Mouse (Mus musculus) heart, postnatal 0 days (tissue): Measurements from ENCODE around the gene Tcl1b5.

Experiments used
- CTCF ChIP-seq: IDR thresholded peaks from 2 replicates; pipeline ENCODE4 v1.5.1; 2016; ENCODE audit warnings: antibody characterized with exemption, control low read depth, low read depth
- EP300 ChIP-seq: IDR thresholded peaks from 2 replicates; pipeline ENCODE4 v1.6.1; 2016; ENCODE audit warnings: antibody characterized with exemption, low read depth

DNA sequence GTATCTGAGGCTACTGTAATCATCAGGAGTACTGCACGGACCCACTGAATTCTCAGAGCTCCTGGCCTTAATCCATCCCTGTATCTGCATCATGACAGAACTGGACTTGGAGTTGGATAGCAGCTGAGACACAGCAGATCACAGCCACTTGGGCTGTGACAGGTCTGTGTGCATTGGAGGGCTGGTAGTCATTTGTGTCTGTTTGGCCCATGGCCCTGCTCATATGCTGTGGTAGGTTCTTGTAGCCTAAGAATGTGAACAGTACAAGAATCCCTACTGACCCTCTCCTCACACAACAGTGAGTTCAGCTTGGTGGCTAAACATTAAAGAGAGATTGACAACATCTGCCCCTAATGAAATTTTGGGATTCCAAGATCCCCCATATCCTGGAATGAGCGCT, 2.8 kb upstream of the Tcl1b5 start:
- no peak for TF ChIP-seq CTCF
- TF ChIP-seq EP300, result no peak
